In genomic region chr16:18379338-18380001, GRCm38 (mm10) we compare ENCODE assay signal across 10 mouse cellular contexts. TPM values are rescaled to one million over a fixed set of nuclear protein-coding genes. Genes with fewer than 3 reads are reported as not detected.
A peak's percentile ranks its signal among the peaks of the same experiment; 100 is the strongest.
DNase-seq lines count a peak whose midpoint lies in the region; ATAC-seq lines count a peak whose summit lies in the region.
"Had no signal": no experiment of that assay in that cellular context is flagged by ENCODE, and none has a peak within 500 bp of the region (broad histone marks: within the 10 kb centered on the region; RNA-seq: fewer than 3 reads in every experiment).

No protein-coding gene starts in this region.

- DNase-seq in heart, postnatal 10 days, result peak; percentile 62 to 64
- no peak for DNase-seq in heart, postnatal 14 days
- peak; percentile 53 for DNase-seq in forebrain, embryonic 11.5 days (ENCODE audit: low spot score)
- no peak for DNase-seq in layer of hippocampus, adult 9-10 months (ENCODE audit: low spot score)
- DNase-seq in right cerebral cortex, postnatal 14 days, result no peak
- no peak for DNase-seq in urinary bladder, postnatal 36 days (ENCODE audit: low spot score in 2 of 2)
- DNase-seq: cerebellum, adult 18-20 months; lung, postnatal 4 days had no signal

- H3K4me1 ChIP-seq in forebrain, embryonic 11.5 days (replicated peaks; ENCODE audit: control insufficient read depth, insufficient read depth, low read length), result peaks cover 56% of the 10 kb centered on the region
- peaks cover 46% of the 10 kb centered on the region for H3K4me1 ChIP-seq in hindbrain, embryonic 16.5 days (ENCODE audit: control insufficient read depth, insufficient read depth, low read depth, low read length)
- peaks cover 55% of the 10 kb centered on the region for H3K4me1 ChIP-seq in midbrain, embryonic 15.5 days

- H3K36me3 ChIP-seq in forebrain, embryonic 11.5 days (ENCODE audit: control insufficient read depth, insufficient read depth, low read length), result no peaks in the 10 kb centered on the region; the same call in 1 of the 2 replicates
- no peaks in the 10 kb centered on the region for H3K36me3 ChIP-seq in hindbrain, embryonic 16.5 days (ENCODE audit: control insufficient read depth, insufficient read depth, low read length)
- H3K36me3 ChIP-seq in midbrain, embryonic 15.5 days (replicated peaks), result no peaks in the 10 kb centered on the region

- peak overlapping the region; percentile 94 for H3K27ac ChIP-seq in forebrain, embryonic 11.5 days (ENCODE audit: low read depth, low read length)
- peak overlapping the region; percentile 48 for H3K27ac ChIP-seq in hindbrain, embryonic 16.5 days (ENCODE audit: low read depth, low read length)
- H3K27ac ChIP-seq in midbrain, embryonic 15.5 days, result peak overlapping the region; percentile 67

- no peaks in the 10 kb centered on the region for H3K9me3 ChIP-seq in forebrain, embryonic 11.5 days (ENCODE audit: control insufficient read depth, low read length)
- H3K9me3 ChIP-seq in hindbrain, embryonic 16.5 days (ENCODE audit: control insufficient read depth, low read length), result no peaks in the 10 kb centered on the region
- H3K9me3 ChIP-seq in midbrain, embryonic 15.5 days, result no peaks in the 10 kb centered on the region

- no peak for ATAC-seq in forebrain, embryonic 11.5 days (replicated peaks; ENCODE audit: low FRiP score)
- ATAC-seq in hindbrain, embryonic 16.5 days, result peak; percentile 17; the same call in 1 of the 2 replicates
- ATAC-seq in midbrain, embryonic 15.5 days (replicated peaks), result peak; percentile 29; the same call in 1 of the 2 replicates

- intact Hi-C loops in heart, postnatal 10 days (cut with DNase I), result no loop called here
- intact Hi-C loops in heart, postnatal 14 days (cut with DNase I), result no loop called here

- no peaks in the 10 kb centered on the region for H3K27me3 ChIP-seq in forebrain, embryonic 11.5 days (ENCODE audit: control insufficient read depth, insufficient read depth, low read length)
- no peaks in the 10 kb centered on the region for H3K27me3 ChIP-seq in hindbrain, embryonic 16.5 days (replicated peaks; ENCODE audit: control insufficient read depth, insufficient read depth, low read length)
- H3K27me3 ChIP-seq in midbrain, embryonic 15.5 days (replicated peaks), result no peaks in the 10 kb centered on the region

- 62% methylated on average over 8 of the region's 8 CpGs for WGBS in forebrain, embryonic 11.5 days
- WGBS in hindbrain, embryonic 16.5 days, result 48% methylated on average over 8 of the region's 8 CpGs
- 47% methylated on average over 8 of the region's 8 CpGs for WGBS in midbrain, embryonic 15.5 days

- no peak overlapping the region for H3K4me2 ChIP-seq in forebrain, embryonic 11.5 days (ENCODE audit: low read depth, low read length, severe bottlenecking)
- no peak overlapping the region for H3K4me2 ChIP-seq in hindbrain, embryonic 16.5 days (ENCODE audit: low read length)
- H3K4me2 ChIP-seq in midbrain, embryonic 15.5 days, result no peak overlapping the region

- H3K9ac ChIP-seq in forebrain, embryonic 11.5 days (ENCODE audit: low read length), result peak overlapping the region; percentile 40; the same call in 1 of the 2 replicates
- no peak overlapping the region; the same call in 1 of the 2 replicates for H3K9ac ChIP-seq in hindbrain, embryonic 16.5 days (ENCODE audit: low read depth, low read length)
- no peak overlapping the region for H3K9ac ChIP-seq in midbrain, embryonic 15.5 days

- no peak overlapping the region for H3K4me3 ChIP-seq in forebrain, embryonic 11.5 days (ENCODE audit: low read depth, low read length)
- no peak overlapping the region for H3K4me3 ChIP-seq in hindbrain, embryonic 16.5 days (ENCODE audit: low read length)
- no peak overlapping the region for H3K4me3 ChIP-seq in midbrain, embryonic 15.5 days

RNA-seq across cellular contexts. Expression of gene Arvcf, which starts 31.5 kb away (rescaled TPM):
- total RNA-seq in heart, postnatal 10 days (2021), result 10 to 100 TPM; 25.0 to 33.6 TPM
- 10 to 100 TPM; 17.9 to 21.6 TPM for total RNA-seq in heart, postnatal 14 days (2021)
- 99.4 and 103 TPM in 2 replicates for polyA plus RNA-seq in forebrain, embryonic 11.5 days (2014; fragmentation: Nextera tagmentation; extraction: Ambion mirVana)
- polyA plus RNA-seq in hindbrain, embryonic 16.5 days (2015; fragmentation: Nextera tagmentation; extraction: Ambion mirVana), result 68.3 and 80.3 TPM in 2 replicates
- 94.4 and 99.5 TPM in 2 replicates for polyA plus RNA-seq in midbrain, embryonic 15.5 days (2015; fragmentation: Nextera tagmentation; extraction: Ambion mirVana)

RNA-seq across cellular contexts. Expression of gene Tango2, which starts 31.6 kb away (rescaled TPM):
- total RNA-seq in heart, postnatal 10 days (2021), result 10 to 100 TPM; 62.7 to 65.3 TPM
- total RNA-seq in heart, postnatal 14 days (2021), result 10 to 100 TPM; 91.6 to 98.4 TPM
- polyA plus RNA-seq in forebrain, embryonic 11.5 days (2014; fragmentation: Nextera tagmentation; extraction: Ambion mirVana), result 39.1 and 40.4 TPM in 2 replicates
- 101 and 112 TPM in 2 replicates for polyA plus RNA-seq in hindbrain, embryonic 16.5 days (2015; fragmentation: Nextera tagmentation; extraction: Ambion mirVana)
- 74.3 and 83.1 TPM in 2 replicates for polyA plus RNA-seq in midbrain, embryonic 15.5 days (2015; fragmentation: Nextera tagmentation; extraction: Ambion mirVana)

RNA-seq across cellular contexts. Expression of gene Txnrd2, which starts 46.7 kb away (rescaled TPM):
- total RNA-seq in heart, postnatal 10 days (2021), result 10 to 100 TPM; 30.0 to 32.0 TPM
- total RNA-seq in heart, postnatal 14 days (2021), result 10 to 100 TPM; 29.9 to 34.6 TPM
- polyA plus RNA-seq in forebrain, embryonic 11.5 days (2014; fragmentation: Nextera tagmentation; extraction: Ambion mirVana), result 24.8 and 26.7 TPM in 2 replicates
- 37.5 and 40.6 TPM in 2 replicates for polyA plus RNA-seq in hindbrain, embryonic 16.5 days (2015; fragmentation: Nextera tagmentation; extraction: Ambion mirVana)
- polyA plus RNA-seq in midbrain, embryonic 15.5 days (2015; fragmentation: Nextera tagmentation; extraction: Ambion mirVana), result 34.0 and 35.5 TPM in 2 replicates

RNA-seq across cellular contexts. Expression of gene Comt, which starts 47.2 kb away (rescaled TPM):
- total RNA-seq in heart, postnatal 10 days (2021), result 100 to 1,000 TPM; 133 to 156 TPM
- total RNA-seq in heart, postnatal 14 days (2021), result 100 to 1,000 TPM; 119 to 127 TPM
- 53.6 and 55.2 TPM in 2 replicates for polyA plus RNA-seq in forebrain, embryonic 11.5 days (2014; fragmentation: Nextera tagmentation; extraction: Ambion mirVana)
- polyA plus RNA-seq in hindbrain, embryonic 16.5 days (2015; fragmentation: Nextera tagmentation; extraction: Ambion mirVana), result 119 and 123 TPM in 2 replicates
- 104 and 107 TPM in 2 replicates for polyA plus RNA-seq in midbrain, embryonic 15.5 days (2015; fragmentation: Nextera tagmentation; extraction: Ambion mirVana)

Comparison
In these comparisons a context has a peak if more than half of its experiments do, and no peak if none do; other contexts are left out.
1. DNase-seq: peak in heart, postnatal 10 days (2 of 2) and forebrain, embryonic 11.5 days (single experiment); none in heart, postnatal 14 days (0 of 2), layer of hippocampus, adult 9-10 months (single experiment), right cerebral cortex, postnatal 14 days (single experiment) and urinary bladder, postnatal 36 days (0 of 2).
2. Peak in every context shown above with its lines, with median percentiles within 50 percentile points of each other: H3K27ac ChIP-seq.